Mouse (Mus musculus) thymus, adult 2 months (tissue): ENCODE measurements around the gene Ssc4d.

Experiments used
- CTCF ChIP-seq: fragments of 200-500 bp; IDR thresholded peaks from 2 replicates; pipeline ENCODE4 v1.5.1; 2012; ENCODE audit warnings: mild to moderate bottlenecking, control low read depth, low read length, moderate library complexity, borderline replicate concordance; ENCODE audit not compliant: control insufficient read depth, poor library complexity, insufficient read depth; ENCODE audit errors: extremely low read depth
- POLR2A ChIP-seq: fragments of 200-500 bp; IDR thresholded peaks from 2 replicates; pipeline ENCODE4 v1.6.1; 2012; ENCODE audit warnings: mild to moderate bottlenecking, low read length, control low read depth, moderate library complexity; ENCODE audit not compliant: control insufficient read depth, poor library complexity, insufficient read depth; ENCODE audit errors: extremely low read depth

DNA sequence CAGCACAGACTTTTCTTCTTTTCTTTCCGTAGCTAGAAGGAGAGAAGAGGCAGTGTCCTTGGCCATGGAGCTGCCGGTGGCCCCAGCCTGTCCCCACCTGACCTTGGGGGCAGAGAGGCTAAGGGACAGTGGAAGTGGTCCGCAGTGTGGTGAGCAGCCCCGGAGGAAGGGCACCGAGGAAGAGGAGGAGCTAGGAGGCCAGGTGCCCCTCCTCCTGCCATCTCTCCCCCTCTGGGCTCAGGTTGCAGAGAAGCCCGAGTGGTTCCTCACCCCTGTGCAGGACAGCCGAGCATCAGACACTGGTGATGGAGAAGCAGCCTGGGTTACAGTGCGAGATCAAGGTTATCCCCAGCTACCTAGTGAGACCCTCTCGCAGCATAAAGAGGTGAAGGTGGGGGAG, at the start of gene Ssc4d:
- TF ChIP-seq POLR2A: no peak
- TF ChIP-seq CTCF: no peak
